Mouse (Mus musculus): ENCODE measurements around the gene Scn4a. TPM values are rescaled to one million over a fixed set of nuclear protein-coding genes. Genes with fewer than 3 reads are reported as not detected.

The Scn4a gene
- polyA plus RNA-seq, 1 experiment = not detected

- no peak for TF ChIP-seq GATA1 (IDR thresholded peaks at IDR 0.05; ENCODE audit: low read length)
Measured at GRCm38 (mm10) chr11:106305348-106306064, 47.6 kb downstream of the Scn4a start.

GRCm38 (mm10) chr11:106302634-106303033, 50.5 kb downstream of the Scn4a start:
- no peak for TF ChIP-seq GATA1 (IDR thresholded peaks at IDR 0.05; ENCODE audit: low read length)

- TF ChIP-seq GATA1 (IDR thresholded peaks at IDR 0.05; ENCODE audit: low read length) = no peak
Measured at GRCm38 (mm10) chr11:106301765-106302164, 51.3 kb downstream of the Scn4a start, which contains the start of gene Gh. Gene Gh (minus strand): TSS chr11:106301865.

GRCm38 (mm10) chr11:106291861-106292260, 61.2 kb downstream of the Scn4a start:
- TF ChIP-seq GATA1 (IDR thresholded peaks at IDR 0.05; ENCODE audit: low read length) = no peak

GRCm38 (mm10) chr11:106290376-106290775, 62.7 kb downstream of the Scn4a start:
- TF ChIP-seq GATA1 (IDR thresholded peaks at IDR 0.05; ENCODE audit: low read length) = no peak

DNA sequence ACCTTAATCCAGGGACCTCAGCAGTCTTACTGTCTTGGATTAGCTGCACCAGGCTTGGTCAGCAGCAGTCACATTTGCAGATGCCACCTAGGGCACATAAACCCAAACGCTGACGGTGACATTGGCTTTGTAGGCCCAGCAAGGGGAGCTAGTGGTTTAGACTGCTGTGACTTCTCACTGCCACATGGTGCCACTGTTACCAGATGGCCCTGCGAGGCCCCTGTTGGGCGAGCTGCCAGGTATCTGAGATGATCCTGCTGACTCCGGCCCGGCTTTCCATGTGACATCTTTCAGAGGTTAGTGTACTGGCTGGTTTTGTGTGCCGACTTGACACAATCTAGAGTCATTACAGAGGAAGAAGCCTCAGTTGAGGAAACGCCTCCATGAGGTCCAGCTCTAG, 63.7 kb downstream of the Scn4a start:
- TF ChIP-seq GATA1 (IDR thresholded peaks at IDR 0.05; ENCODE audit: low read length) = no peak

GRCm38 (mm10) chr11:106286987-106287386, 66.1 kb downstream of the Scn4a start:
- no peak for TF ChIP-seq GATA1 (IDR thresholded peaks at IDR 0.05; ENCODE audit: low read length)

GRCm38 (mm10) chr11:106286206-106286605, 66.9 kb downstream of the Scn4a start:
- TF ChIP-seq GATA1 (IDR thresholded peaks at IDR 0.05; ENCODE audit: low read length) = no peak

GRCm38 (mm10) chr11:106284126-106284525, 69.0 kb downstream of the Scn4a start:
- TF ChIP-seq GATA1 (IDR thresholded peaks at IDR 0.05; ENCODE audit: low read length) = no peak

DNA sequence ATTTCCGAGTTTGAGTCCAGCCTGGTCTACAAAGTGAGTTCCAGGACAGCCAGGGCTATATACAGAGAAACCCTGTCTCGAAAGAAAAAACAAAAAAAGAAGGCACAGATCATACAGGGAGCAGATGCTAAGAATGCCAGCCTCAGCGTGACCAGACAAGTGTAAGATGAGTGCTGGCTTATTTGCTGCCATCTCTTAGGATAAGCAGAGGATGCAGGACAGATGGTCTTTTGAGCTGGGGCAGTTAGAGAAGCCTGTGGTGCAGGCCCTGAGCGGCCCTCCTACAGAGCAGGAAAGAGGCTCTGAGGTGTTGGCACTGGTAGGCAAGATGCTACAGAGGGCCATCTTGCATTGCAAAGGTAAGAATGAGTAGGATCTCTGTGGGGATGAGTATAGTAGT, 69.7 kb downstream of the Scn4a start:
- no peak for TF ChIP-seq GATA1 (IDR thresholded peaks at IDR 0.05; ENCODE audit: low read length)

- no peak for TF ChIP-seq GATA1 (IDR thresholded peaks at IDR 0.05; ENCODE audit: low read length)
Measured at GRCm38 (mm10) chr11:106282452-106282851, 70.6 kb downstream of the Scn4a start.

DNA sequence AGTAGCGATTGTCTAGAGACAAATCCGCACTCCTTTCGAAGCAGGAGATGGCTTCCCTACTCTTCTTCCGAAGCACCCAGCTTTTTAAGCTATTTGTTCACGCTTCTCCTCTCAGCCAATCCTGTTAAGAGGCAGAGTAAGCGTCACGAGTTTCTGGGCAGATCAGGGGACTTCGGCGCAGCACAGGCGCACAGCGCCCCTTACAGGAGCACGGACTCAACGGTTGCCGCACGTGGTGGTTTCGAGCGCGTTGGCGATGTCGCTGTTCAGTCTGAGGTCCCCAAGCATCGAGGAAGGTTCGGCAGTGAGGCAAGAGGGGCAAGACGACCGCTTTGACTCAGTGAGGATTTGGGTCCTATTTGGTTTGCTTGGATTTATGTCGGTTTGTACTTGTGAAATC, 76.6 kb downstream of the Scn4a start, which contains the start of gene Tcam1:
Gene Tcam1, plus strand, starts transcription at position 219 of the 400 bp plus-strand sequence.
- no peak for TF ChIP-seq GATA1 (IDR thresholded peaks at IDR 0.05; ENCODE audit: low read length)

GRCm38 (mm10) chr11:106274971-106275411, 78.1 kb downstream of the Scn4a start:
- no peak for TF ChIP-seq GATA1 (IDR thresholded peaks at IDR 0.05; ENCODE audit: low read length)

- no peak for TF ChIP-seq GATA1 (IDR thresholded peaks at IDR 0.05; ENCODE audit: low read length)
Measured at GRCm38 (mm10) chr11:106274374-106274773, 78.7 kb downstream of the Scn4a start.

DNA sequence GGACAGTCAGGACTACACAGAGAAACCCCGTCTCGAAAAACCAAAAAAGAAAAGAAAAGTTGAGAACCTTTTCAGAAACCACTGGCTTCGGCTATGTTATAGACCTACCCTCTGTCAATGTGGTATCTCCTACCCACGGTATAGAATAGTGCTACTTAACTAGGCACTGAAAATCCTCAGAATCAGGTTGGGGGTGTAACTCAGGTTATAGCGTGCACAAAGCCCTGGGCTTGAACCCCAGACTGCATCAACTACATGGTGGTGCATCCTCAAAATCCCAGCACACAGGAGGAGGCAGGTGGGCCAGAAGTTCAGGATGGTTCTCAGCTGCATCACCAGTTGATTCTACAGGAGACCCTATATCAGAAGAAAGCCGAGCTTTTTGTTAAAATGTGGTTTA, 79.3 kb downstream of the Scn4a start:
- no peak for TF ChIP-seq GATA1 (IDR thresholded peaks at IDR 0.05; ENCODE audit: low read length)

- no peak for TF ChIP-seq GATA1 (IDR thresholded peaks at IDR 0.05; ENCODE audit: low read length)
Measured at GRCm38 (mm10) chr11:106273311-106273684, 79.8 kb downstream of the Scn4a start.

- no peak for TF ChIP-seq GATA1 (IDR thresholded peaks at IDR 0.05; ENCODE audit: low read length)
Measured at GRCm38 (mm10) chr11:106272644-106273310, 80.3 kb downstream of the Scn4a start, which contains the start of gene Smarcd2. Gene Smarcd2 (minus strand): TSS chr11:106272972.
